Mouse (Mus musculus) embryonic facial prominence, embryonic 14.5 days (tissue): ENCODE results near the gene Edil3. TPM values are rescaled to one million over a fixed set of nuclear protein-coding genes. Genes with fewer than 3 reads are reported as not detected.
A peak's percentile ranks its signal among the peaks of the same experiment; 100 is the strongest.

Source experiments
- ATAC-seq: fragments of 200-750 bp; cut with Nextera tagmentation; 2 replicates; pipeline ENCODE4 v1.8.0; 2017; ENCODE audit warnings: low read depth, moderate number of reproducible peaks, moderate TSS enrichment
- DNase-seq: peaks from one replicate; pipeline ENCODE4 v3.0.0-alpha.2; 2015; ENCODE audit warnings: low spot score
- H3K27ac ChIP-seq: fragments of 300-500 bp; sonication (generic); replicated peaks from 2 replicates; pipeline ENCODE4 v1.5.1; 2014; ENCODE audit warnings: low read depth, mild to moderate bottlenecking, low read length, moderate library complexity
- H3K27me3 ChIP-seq: fragments of 300-500 bp; sonication (generic); replicated peaks from 2 replicates; pipeline ENCODE4 v1.6.1; 2014; ENCODE audit warnings: low read length; ENCODE audit not compliant: control insufficient read depth, insufficient read depth
- H3K36me3 ChIP-seq: fragments of 300-500 bp; sonication (generic); 2 replicates; pipeline ENCODE4 v1.6.1; 2014; ENCODE audit warnings: low read length, mixed read lengths; ENCODE audit not compliant: control insufficient read depth, insufficient read depth
- H3K4me1 ChIP-seq: fragments of 300-500 bp; sonication (generic); 2 replicates; pipeline ENCODE4 v1.6.1; 2014; ENCODE audit warnings: antibody characterized with exemption, low read length; ENCODE audit not compliant: control insufficient read depth, insufficient read depth
- H3K4me2 ChIP-seq: fragments of 300-500 bp; sonication (generic); 2 replicates; pipeline ENCODE4 v1.6.1; 2014; ENCODE audit warnings: low read depth, mild to moderate bottlenecking, low read length, moderate library complexity, mixed read lengths
- H3K4me3 ChIP-seq: fragments of 300-500 bp; sonication (generic); 2 replicates; pipeline ENCODE4 v1.5.1; 2014; ENCODE audit warnings: low read depth, mild to moderate bottlenecking, low read length
- H3K9ac ChIP-seq: fragments of 300-500 bp; sonication (generic); 2 replicates; pipeline ENCODE4 v1.6.1; 2014; ENCODE audit warnings: low read depth, mild to moderate bottlenecking, low read length, moderate library complexity, mixed read lengths
- H3K9me3 ChIP-seq: fragments of 300-500 bp; sonication (generic); 2 replicates; pipeline ENCODE4 v1.6.1; 2016; ENCODE audit warnings: low read length; ENCODE audit not compliant: control insufficient read depth
- WGBS: fragments of 180-500 bp; shearing (Covaris S2); extraction: QIAGEN DNeasy Blood & Tissue Kit; methylation state at CpG from one replicate; pipeline ENCODE4 v1.1.7; 2014; 5-methylcytosine and 5-hydroxymethylcytosine counted together
- polyA plus RNA-seq: library from polyadenylated mRNA; unstranded; fragments of >200 nt; fragmentation: Nextera tagmentation; extraction: Ambion mirVana; gene quantifications from 2 replicates; pipeline ENCODE4 v1.2.1, GENCODE M21; 2014

Gene Edil3
- polyA plus RNA-seq = 17.4 and 20.4 TPM in 2 replicates

DNA sequence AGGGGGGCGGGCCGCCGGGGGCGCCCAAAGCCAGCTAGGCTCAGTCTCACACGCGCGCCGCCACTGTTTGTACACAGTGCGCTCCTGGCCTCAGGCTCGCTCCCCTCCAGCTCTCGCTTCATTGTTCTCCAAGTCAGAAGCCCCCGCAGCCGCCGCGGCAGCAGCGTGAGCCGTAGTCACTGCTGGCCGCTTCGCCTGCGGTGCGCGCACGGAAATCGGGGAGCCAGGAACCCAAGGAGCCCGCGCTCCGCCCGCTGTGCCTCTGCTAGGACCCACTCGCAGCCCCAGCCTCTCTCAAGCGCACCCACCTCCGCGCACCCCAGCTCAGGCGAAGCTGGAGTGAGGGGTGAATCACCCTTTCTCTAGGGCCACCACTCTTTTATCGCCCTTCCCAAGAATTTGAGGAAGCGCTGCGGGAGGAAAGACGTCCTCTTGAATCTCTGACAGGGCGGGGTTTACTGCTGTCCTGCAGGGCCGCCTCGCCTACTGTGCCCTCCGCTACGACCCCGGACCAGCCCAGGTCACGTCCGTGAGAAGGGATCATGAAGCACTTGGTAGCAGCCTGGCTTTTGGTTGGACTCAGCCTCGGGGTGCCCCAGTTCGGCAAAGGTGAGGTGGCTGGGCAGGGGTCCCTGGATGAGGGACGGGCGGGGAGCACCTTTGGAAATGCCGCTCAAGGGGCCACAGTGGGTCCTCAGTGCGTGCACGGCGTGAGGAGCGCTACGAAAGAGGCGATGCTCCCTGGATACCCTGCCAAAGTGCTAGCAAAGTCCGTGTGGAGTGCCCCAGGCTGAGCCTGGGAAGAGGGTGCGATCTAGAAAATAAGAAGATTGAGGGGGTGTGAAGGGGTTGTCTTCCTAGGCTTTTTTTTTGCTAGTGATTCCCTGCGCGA lies at the start of gene Edil3:
Gene Edil3 (plus strand): TSS at position 33 of the 892 bp plus-strand sequence.
- peak within 1 kb of the TSS; percentile 71 for H3K4me3 ChIP-seq
- peak; percentile 79 for ATAC-seq
- H3K36me3 ChIP-seq = no peaks in the 10 kb centered on the region
- H3K9me3 ChIP-seq = no peaks in the 10 kb centered on the region
- peaks cover 7% of the 10 kb centered on the region for H3K4me1 ChIP-seq
- peak within 1 kb of the TSS; percentile 80 for H3K9ac ChIP-seq
- H3K27ac ChIP-seq = peak within 1 kb of the TSS; percentile 39; the same call in 1 of the 2 replicates
- WGBS = under 1% methylated on average over 36 of the region's 60 CpGs
- no peaks in the 10 kb centered on the region for H3K27me3 ChIP-seq
- H3K4me2 ChIP-seq = peak within 1 kb of the TSS; percentile 86
- DNase-seq = peak; percentile 81

- H3K4me2 ChIP-seq = no peak overlapping the region
- H3K9me3 ChIP-seq = no peaks in the 10 kb centered on the region
- no peak overlapping the region for H3K27ac ChIP-seq
- DNase-seq (no peak), ATAC-seq (no peak)
- no peaks in the 10 kb centered on the region for H3K4me1 ChIP-seq
- H3K36me3 ChIP-seq = no peaks in the 10 kb centered on the region
- H3K27me3 ChIP-seq = no peaks in the 10 kb centered on the region
- no peak overlapping the region for H3K4me3 ChIP-seq
- 83% methylated on average over 1 of the region's 1 CpGs for WGBS
- no peak overlapping the region for H3K9ac ChIP-seq
These were observed 22.1 kb upstream of the Edil3 start for GRCm38 (mm10) chr13:88799186-88799585.

- WGBS = 89% methylated on average over 1 of the region's 1 CpGs
These were observed 20.3 kb upstream of the Edil3 start for GRCm38 (mm10) chr13:88801006-88801405.

GRCm38 (mm10) chr13:88805838-88806237 lies 15.4 kb upstream of the Edil3 start:
- no peaks in the 10 kb centered on the region for H3K36me3 ChIP-seq
- DNase-seq (peak; percentile 48), ATAC-seq (no peak)
- H3K4me2 ChIP-seq = no peak overlapping the region
- no peaks in the 10 kb centered on the region for H3K27me3 ChIP-seq
- no peak overlapping the region for H3K4me3 ChIP-seq
- no peak overlapping the region for H3K9ac ChIP-seq
- no peaks in the 10 kb centered on the region for H3K9me3 ChIP-seq
- H3K27ac ChIP-seq = peak overlapping the region; percentile 33; the same call in 1 of the 2 replicates
- 23% methylated on average over 1 of the region's 1 CpGs for WGBS
- no peaks in the 10 kb centered on the region for H3K4me1 ChIP-seq

More at GRCm38 (mm10) chr13:88801006-88801405, 20.3 kb upstream of the Edil3 start:
- ATAC-seq (no peak), DNase-seq (no peak)
- Histone ChIP-seq H3K27ac (no peak overlapping the region), H3K4me3 (no peak overlapping the region), H3K9ac (no peak overlapping the region), H3K4me2 (no peak overlapping the region), H3K9me3 (no peaks in the 10 kb centered on the region), H3K36me3 (no peaks in the 10 kb centered on the region), H3K4me1 (no peaks in the 10 kb centered on the region), H3K27me3 (no peaks in the 10 kb centered on the region)

DNA sequence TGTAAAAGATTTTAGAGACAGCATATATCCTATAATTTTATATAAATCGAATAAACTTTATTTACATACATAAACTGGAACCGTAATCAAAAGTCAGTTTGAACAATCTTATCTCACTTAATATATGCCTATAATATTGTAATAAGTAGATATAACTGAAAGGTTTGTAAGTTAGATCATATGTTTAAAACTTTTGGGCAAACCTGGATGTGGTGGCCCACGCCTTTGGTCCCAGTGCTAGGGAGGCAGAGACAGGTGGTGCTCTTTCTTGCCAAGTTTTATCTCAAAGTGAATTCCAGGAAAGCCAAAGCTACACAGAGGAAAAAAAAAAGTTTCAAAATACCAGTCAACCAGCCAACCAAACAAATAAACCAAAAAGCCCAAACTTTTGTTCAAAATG lies 15.0 kb upstream of the Edil3 start:
- whole genome bisulfite sequencing = 77% methylated on average over 3 of the region's 3 CpGs
- H3K36me3 ChIP-seq = no peaks in the 10 kb centered on the region
- no peak for ATAC-seq

GRCm38 (mm10) chr13:88810097-88810496 lies 11.2 kb upstream of the Edil3 start:
- Histone ChIP-seq H3K4me3 (no peak overlapping the region), H3K9ac (no peak overlapping the region), H3K27me3 (no peaks in the 10 kb centered on the region), H3K9me3 (no peaks in the 10 kb centered on the region), H3K4me1 (no peaks in the 10 kb centered on the region), H3K27ac (no peak overlapping the region), H3K4me2 (no peak overlapping the region), H3K36me3 (no peaks in the 10 kb centered on the region)
- 80% methylated on average over 1 of the region's 1 CpGs for WGBS
- ATAC-seq = no peak
- DNase-seq = no peak

More for the DNA sequence above, 15.0 kb upstream of the Edil3 start:
- Histone ChIP-seq H3K9ac (no peak overlapping the region), H3K27me3 (no peaks in the 10 kb centered on the region), H3K4me2 (no peak overlapping the region), H3K9me3 (no peaks in the 10 kb centered on the region), H3K4me1 (no peaks in the 10 kb centered on the region), H3K27ac (no peak overlapping the region), H3K4me3 (no peak overlapping the region)
- DNase-seq = no peak

GRCm38 (mm10) chr13:88820686-88821308 lies 475 bp upstream of the Edil3 start:
- Histone ChIP-seq H3K9ac (peak overlapping the region; percentile 80; the same call in 1 of the 2 replicates), H3K4me3 (peak overlapping the region; percentile 71), H3K27ac (no peak overlapping the region), H3K4me2 (peak overlapping the region; percentile 86), H3K27me3 (no peaks in the 10 kb centered on the region), H3K9me3 (no peaks in the 10 kb centered on the region), H3K36me3 (no peaks in the 10 kb centered on the region), H3K4me1 (peaks cover 7% of the 10 kb centered on the region)
- ATAC-seq (no peak), DNase-seq (peak; percentile 31)
- 11% methylated on average over 5 of the region's 5 CpGs for WGBS

GRCm38 (mm10) chr13:88822332-88822895 lies 1.1 kb downstream of the Edil3 start:
- Histone ChIP-seq H3K9ac (peak overlapping the region; percentile 80), H3K27me3 (no peaks in the 10 kb centered on the region), H3K27ac (no peak overlapping the region), H3K4me1 (peaks cover 7% of the 10 kb centered on the region), H3K9me3 (no peaks in the 10 kb centered on the region), H3K36me3 (no peaks in the 10 kb centered on the region), H3K4me2 (peak overlapping the region; percentile 86), H3K4me3 (peak overlapping the region; percentile 71)
- DNase-seq (peak; percentile 12), ATAC-seq (no peak)
- 10% methylated on average over 10 of the region's 10 CpGs for WGBS
